Mouse (Mus musculus) cerebellum, postnatal 10 days (tissue): ENCODE measurements around the gene Ccdc78.
"Not testable (repeated sequence)": the region's sequence is repeated elsewhere in the genome, so short reads cannot be mapped to it uniquely, and the experiment has no call there.

ENCODE experiments used
- DNase-seq, 2 experiments: peaks; one replicate each; pipeline ENCODE4 v3.0.0; 2021; ENCODE audit warnings: mixed read lengths in 2 of 2

Gene Ccdc78

GRCm38 (mm10) chr17:25786280-25786679 is at the start of gene Ccdc78:
Gene Ccdc78 (plus strand): TSS chr17:25786580.
- no peak for DNase-seq

- no peak for DNase-seq
These were observed 47.5 kb upstream of the Ccdc78 start for GRCm38 (mm10) chr17:25738861-25739260.

- not testable (repeated sequence) for DNase-seq
These were observed 44.9 kb upstream of the Ccdc78 start for GRCm38 (mm10) chr17:25741471-25741870.

GRCm38 (mm10) chr17:25743831-25744230 is 42.5 kb upstream of the Ccdc78 start:
- DNase-seq = peak in 1 of 2 experiments; percentile 32

- DNase-seq = no peak
These were observed 42.1 kb upstream of the Ccdc78 start for GRCm38 (mm10) chr17:25744311-25744710.

- no peak for DNase-seq
These were observed 38.1 kb upstream of the Ccdc78 start for GRCm38 (mm10) chr17:25748238-25748637.

GRCm38 (mm10) chr17:25749314-25749713 is 37.1 kb upstream of the Ccdc78 start:
- DNase-seq = no peak

GRCm38 (mm10) chr17:25751446-25751845 is 34.9 kb upstream of the Ccdc78 start:
- DNase-seq = peak; percentile 81 to 82

GRCm38 (mm10) chr17:25754241-25754640 is 32.1 kb upstream of the Ccdc78 start, which contains the start of gene Msln:
Gene Msln (minus strand): TSS chr17:25754378.
- no peak for DNase-seq

- no peak for DNase-seq
These were observed 31.3 kb upstream of the Ccdc78 start for GRCm38 (mm10) chr17:25755086-25755485.

GRCm38 (mm10) chr17:25755627-25756377 is 30.6 kb upstream of the Ccdc78 start:
- no peak for DNase-seq

- DNase-seq = no peak
These were observed 29.8 kb upstream of the Ccdc78 start for GRCm38 (mm10) chr17:25756378-25757242.

- DNase-seq = no peak
These were observed 28.7 kb upstream of the Ccdc78 start for GRCm38 (mm10) chr17:25757691-25758090.

- no peak for DNase-seq
These were observed 26.2 kb upstream of the Ccdc78 start for GRCm38 (mm10) chr17:25760148-25760547.

GRCm38 (mm10) chr17:25761561-25761970 is 24.8 kb upstream of the Ccdc78 start:
- DNase-seq = no peak

- DNase-seq = no peak
These were observed 23.8 kb upstream of the Ccdc78 start for GRCm38 (mm10) chr17:25762591-25762990.

- no peak for DNase-seq
These were observed 20.5 kb upstream of the Ccdc78 start for GRCm38 (mm10) chr17:25765886-25766285.

GRCm38 (mm10) chr17:25769331-25769730 is 17.0 kb upstream of the Ccdc78 start:
- DNase-seq = no peak

- peak; percentile 99 for DNase-seq
These were observed 12.7 kb upstream of the Ccdc78 start, which contains the start of gene Narfl for GRCm38 (mm10) chr17:25773549-25774120. Gene Narfl (plus strand): TSS chr17:25773776.

GRCm38 (mm10) chr17:25775318-25776062 is 10.9 kb upstream of the Ccdc78 start:
- no peak for DNase-seq

- no peak for DNase-seq
These were observed 8.4 kb upstream of the Ccdc78 start for GRCm38 (mm10) chr17:25777948-25778347.

GRCm38 (mm10) chr17:25781339-25781738 is 5.0 kb upstream of the Ccdc78 start:
- no peak for DNase-seq

- peak in 1 of 2 experiments; percentile 63 for DNase-seq
These were observed 3.3 kb upstream of the Ccdc78 start for GRCm38 (mm10) chr17:25783086-25783485.
